Mouse (Mus musculus) erythroid progenitor cell, adult 5-6 weeks (primary cell): ENCODE data around the gene Selplg. TPM values are rescaled to one million over a fixed set of nuclear protein-coding genes. Genes with fewer than 3 reads are reported as not detected.
A peak's percentile ranks its signal among the peaks of the same experiment; 100 is the strongest.

Experiments
- ATAC-seq: replicated peaks from 2 replicates; pipeline ENCODE4 v1.8.0; 2016; ENCODE audit warnings: moderate number of reproducible peaks, mild to moderate bottlenecking, moderate TSS enrichment, inconsistent platforms; ENCODE audit not compliant: poor library complexity, low FRiP score, severe bottlenecking
- total RNA-seq, 2 experiments: library from RNA; stranded (forward) in 1 of 2; stranded (reverse) in 1 of 2; fragments of 150-400 nt in 1 of 2; fragments of 186-747, 209-891 nt in 1 of 2; gene quantifications; 2 replicates each; pipeline versions ENCODE4 v1.2.3 to v1.2.4; 2015 to 2017; ENCODE audit warnings: low replicate concordance in 2 of 2

The Selplg gene
- total RNA-seq (2015; ENCODE audit: low replicate concordance) (81.1 and 83.0 TPM in 2 replicates), total RNA-seq (2017; ENCODE audit: low replicate concordance) (26.7 and 29.5 TPM in 2 replicates)

- ATAC-seq: no peak
These were observed at the start of gene Selplg for GRCm38 (mm10) chr5:113832490-113832901. TSS of gene Selplg (minus strand) at chr5:113832644.

- ATAC-seq: no peak
These were observed 48.7 kb upstream of the Selplg start for GRCm38 (mm10) chr5:113881136-113881535.

DNA sequence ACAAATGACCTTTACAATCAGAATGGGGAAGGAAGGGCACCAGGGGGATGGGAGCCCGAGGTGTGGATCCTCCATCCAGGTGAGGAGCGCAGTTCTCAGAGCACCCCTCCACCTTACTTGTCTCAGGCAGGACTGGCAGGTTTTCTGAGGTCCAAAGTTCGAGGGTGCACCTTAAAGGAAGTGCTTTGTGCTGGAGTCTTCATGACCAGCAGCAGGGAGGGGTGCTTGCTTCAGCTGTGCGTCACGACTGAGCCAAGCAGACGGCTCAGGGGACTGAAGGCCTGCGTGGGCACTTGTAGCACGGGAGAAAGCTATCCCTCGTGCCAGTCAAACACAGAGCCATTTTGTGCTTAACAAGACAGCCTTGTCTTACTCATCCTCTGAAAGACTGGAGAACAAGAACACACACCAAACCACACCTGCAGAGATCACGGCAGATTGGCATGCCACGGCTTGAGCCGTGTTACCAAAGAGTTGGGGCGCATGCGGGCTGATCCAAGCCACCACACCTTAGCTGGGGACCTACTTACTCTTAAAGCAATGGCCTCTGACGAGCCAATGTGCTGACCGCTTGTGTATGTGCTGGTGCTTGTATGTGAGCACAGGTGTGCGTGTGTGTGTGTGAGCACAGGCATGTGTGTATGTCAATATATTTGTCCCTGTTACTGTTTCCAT is 46.6 kb upstream of the Selplg start:
- no peak for ATAC-seq

DNA sequence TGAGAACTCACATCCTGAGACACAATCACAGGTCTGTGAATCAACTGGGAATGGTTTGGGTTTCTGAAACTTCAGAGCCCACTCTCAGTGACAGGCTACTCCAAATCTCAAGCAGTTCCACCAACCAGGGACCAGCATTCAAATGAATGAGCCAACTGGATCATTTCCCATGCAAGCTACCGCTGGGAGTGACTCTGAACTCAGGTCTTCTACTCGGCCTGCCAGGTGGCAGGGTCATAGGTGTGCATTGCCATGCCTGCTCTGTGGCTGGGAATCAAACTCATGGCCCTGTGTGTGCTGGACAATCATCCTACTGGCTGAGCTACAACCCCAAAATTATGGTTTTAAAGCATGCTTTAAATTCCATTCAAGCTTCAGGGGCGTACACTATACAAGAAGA is 45.1 kb upstream of the Selplg start:
- no peak for ATAC-seq

DNA sequence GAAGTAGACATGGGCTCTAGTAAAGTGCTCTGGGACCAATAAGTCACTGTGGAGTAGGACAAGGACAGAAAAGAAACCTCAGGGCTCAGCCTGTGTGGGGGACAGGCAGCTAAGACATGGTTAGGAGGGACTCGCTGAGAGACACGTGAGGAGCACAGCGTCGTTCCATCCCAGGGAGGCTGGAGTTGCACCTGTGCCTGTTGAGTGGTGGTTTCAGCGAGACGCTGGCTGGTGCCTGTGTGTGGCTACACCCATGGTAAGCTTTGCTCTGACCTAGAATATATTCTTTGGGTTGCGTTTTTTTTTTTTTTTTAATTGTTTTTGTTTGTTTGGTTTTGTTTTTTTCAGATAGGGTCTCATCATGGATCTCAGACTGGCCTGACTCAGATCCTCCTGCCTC is 43.7 kb upstream of the Selplg start:
- ATAC-seq: no peak

- ATAC-seq: no peak
These were observed 43.2 kb upstream of the Selplg start for GRCm38 (mm10) chr5:113875625-113876024.

DNA sequence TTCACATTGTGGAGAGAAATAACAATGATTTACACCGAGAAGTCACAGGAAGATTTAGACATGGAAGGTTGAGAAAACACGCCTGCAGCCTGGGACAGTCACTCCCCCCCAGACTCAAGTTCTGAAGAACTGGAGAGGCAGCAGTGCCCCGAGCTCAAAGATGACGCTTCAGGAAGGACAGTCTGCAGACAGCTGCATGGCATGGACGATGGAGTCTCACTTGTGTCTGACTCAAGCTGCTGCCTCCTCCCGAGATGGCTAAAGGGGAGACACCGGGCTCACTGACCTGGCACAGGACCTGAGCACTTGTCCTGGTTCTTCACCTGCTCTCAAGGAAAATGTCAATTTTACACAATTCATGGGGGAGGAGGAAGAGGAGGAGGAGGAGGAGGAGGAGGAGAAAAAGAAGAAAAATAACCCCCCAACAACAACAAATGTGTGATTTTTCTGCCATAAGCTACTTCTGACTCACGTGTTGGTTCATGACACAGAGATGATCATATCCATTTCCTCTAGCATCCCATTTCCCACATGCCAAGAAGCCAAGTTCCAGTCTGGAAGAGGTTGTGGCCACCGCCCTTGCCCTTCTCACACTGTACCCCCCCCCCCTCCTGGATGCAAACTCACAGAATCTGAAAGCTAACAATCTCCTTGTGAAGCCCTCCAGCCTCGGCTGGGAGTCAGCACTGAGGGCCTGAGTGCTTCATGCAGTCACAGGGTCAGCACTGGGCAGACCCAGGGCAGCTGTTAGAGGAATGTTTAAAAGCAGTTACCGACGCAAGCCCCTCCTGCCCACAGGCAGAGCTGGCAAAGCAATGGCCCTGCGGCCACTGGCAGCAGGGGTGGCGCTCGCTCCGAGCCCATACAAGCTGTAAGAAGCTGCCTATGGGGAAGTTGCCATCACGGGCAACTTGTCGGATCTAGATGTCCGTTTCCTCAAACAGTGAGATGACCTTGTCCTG is 41.9 kb upstream of the Selplg start:
- ATAC-seq: no peak

GRCm38 (mm10) chr5:113872936-113873912 is 40.8 kb upstream of the Selplg start:
- no peak for ATAC-seq

DNA sequence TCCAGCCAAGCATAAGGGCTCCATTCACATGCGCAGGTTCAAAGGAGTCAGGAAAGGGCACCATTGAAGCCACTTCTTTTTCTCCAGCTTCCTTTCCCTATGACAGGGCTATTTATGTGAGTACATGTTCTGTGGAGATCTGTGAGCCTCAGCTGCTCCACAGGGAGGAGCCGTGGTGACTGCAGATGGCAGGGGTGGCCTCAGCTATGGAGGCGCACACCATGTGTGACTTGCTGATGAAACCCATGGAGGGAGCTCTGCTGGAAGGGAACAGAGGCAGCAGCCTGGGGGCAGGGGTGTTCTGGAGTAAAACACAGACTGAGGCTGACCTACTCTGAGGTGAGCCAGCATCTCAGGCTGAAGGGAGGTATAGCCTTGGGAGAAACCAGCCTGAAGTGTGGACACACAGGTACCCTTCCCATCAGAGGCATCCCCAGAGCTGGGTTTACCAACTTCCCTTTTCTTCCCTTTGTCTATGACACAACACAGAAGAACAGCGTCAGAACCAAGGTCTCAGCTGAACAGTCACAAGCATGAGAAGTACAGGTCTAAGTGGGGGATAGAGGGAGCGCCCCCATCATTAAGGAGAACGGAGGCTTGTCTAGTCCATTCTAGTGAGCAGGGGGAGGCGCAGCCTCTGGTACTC is 39.6 kb upstream of the Selplg start:
- ATAC-seq: no peak

DNA sequence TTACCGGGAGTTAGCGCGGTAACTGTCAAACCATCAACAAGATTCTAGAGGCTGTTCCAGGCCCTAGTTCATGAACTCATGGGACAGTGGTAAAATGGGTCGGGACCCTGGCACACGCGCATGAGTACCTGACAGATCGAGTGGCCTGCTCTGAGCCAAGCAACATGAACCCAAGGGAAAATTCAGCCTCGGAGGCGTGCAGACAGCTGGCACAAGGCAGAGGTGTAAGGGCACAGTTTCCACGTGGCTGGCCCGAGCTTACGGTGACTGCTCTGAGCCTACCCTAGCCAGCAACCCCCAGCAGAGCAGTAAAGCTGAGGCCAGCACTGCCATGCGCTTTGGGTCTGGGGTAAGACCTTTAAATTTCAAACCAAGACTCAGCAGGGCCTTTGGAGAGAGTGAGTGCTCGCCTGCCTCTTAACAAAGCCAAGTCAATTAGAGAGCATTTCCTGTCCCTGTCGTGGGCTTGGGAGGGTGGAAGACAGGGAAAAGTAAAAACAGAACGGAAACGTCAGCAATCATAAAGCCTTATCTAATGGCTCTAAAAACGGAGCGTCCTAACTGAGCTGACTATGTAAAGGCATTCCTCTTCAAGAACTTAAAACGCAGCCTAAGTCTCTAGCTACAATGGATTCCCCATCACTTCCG is 38.1 kb upstream of the Selplg start:
- ATAC-seq: no peak

GRCm38 (mm10) chr5:113869132-113869531 is 36.7 kb upstream of the Selplg start:
- ATAC-seq: no peak

DNA sequence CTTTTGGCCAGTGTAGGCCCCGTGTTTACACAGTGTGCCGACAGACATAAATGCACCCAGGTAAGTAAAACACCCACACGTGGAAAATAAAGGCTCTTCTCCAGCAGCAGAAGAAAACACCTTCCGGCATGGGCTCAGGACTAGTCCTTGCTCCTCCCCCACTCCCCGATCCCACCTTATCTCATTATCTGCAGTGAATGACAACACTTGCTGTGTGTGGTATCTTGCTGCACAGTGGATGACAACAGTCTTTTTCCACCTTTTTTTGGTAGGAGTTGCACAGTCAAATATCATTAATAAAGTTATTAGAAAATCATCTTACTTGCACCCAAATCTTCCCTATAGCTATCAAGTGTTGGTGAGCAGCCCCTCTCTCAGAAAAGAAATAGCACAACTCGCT is 32.5 kb upstream of the Selplg start:
- no peak for ATAC-seq

GRCm38 (mm10) chr5:113863994-113864393 is 31.6 kb upstream of the Selplg start:
- no peak for ATAC-seq

DNA sequence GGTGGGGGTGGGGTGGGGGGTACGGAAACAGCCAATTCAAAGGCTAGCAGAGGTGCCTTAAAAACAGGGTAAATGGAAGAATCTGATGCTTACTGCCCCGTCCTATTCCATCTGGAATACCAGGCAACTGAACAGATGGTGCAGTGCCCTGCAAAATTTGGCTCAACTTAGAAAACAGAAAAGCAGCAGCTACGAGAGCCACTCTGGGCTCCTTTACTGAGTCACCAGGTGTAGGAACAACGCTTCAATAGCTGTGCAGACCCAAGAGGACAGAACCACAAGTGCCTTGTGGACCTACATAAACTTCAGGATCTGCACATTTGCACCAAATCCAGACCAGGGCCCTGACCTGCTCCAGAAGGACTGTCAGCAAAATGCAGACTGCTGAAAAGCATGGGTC is 30.0 kb upstream of the Selplg start:
- no peak for ATAC-seq

GRCm38 (mm10) chr5:113861294-113861693 is 28.9 kb upstream of the Selplg start:
- ATAC-seq: 0 out of 2 replicates have a peak, but pooled peaks have one; percentile 43

DNA sequence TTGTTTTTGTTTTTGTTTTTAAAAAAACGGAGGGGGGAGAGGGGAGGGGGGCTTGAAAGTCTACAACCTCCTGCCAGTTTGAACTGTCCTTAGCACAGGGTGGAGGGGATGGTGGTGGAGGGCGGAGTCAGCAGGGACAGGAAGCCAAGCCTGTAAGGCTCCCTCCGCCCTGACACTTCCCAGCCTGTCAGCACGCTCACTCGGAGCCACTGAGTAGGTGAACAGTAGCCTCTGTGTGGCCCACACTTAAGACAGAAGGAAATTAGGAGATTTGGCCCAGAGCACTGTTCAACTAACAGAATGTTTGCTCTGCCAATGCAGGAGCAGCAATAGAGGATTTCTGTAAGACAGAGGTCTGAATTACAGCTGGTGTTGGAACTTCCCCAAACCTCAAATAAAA is 26.5 kb upstream of the Selplg start:
- 0 out of 2 replicates have a peak, but pooled peaks have one; percentile 54 for ATAC-seq

DNA sequence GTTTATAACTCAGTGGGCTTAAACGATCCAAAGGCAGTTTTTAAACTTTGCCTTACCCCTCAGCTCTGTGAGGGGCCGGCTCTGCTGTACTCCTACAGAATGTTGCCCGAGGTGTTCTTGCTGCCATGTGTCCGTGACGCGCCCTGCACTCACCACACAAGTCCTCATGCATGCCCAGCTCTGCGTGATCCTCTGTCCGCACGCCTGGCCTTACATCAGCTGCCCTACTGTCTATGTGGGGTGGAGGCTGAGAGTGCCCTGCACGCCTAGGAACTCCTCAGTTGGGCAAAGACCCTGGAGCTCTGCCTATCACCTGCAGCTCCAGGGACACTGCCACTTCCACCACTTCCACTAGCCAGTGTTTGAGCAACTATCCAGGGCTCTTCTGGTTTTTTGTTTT is 26.1 kb upstream of the Selplg start:
- no peak for ATAC-seq

GRCm38 (mm10) chr5:113857631-113858030 is 25.2 kb upstream of the Selplg start:
- no peak for ATAC-seq

- no peak for ATAC-seq
These were observed 24.2 kb upstream of the Selplg start for GRCm38 (mm10) chr5:113856631-113857030.
